Mouse (Mus musculus) liver, postnatal 0 days (tissue): Measurements from ENCODE around the gene Lrrc7. TPM values are rescaled to one million over a fixed set of nuclear protein-coding genes. Genes with fewer than 3 reads are reported as not detected.

Source experiments
- ATAC-seq: fragments of 200-750 bp; cut with Nextera tagmentation; 2 replicates; pipeline ENCODE4 v1.8.0; 2017; ENCODE audit warnings: mild to moderate bottlenecking, moderate library complexity
- DNase-seq: peaks from one replicate; pipeline ENCODE4 v3.0.0-alpha.2; 2016
- H3K27ac ChIP-seq: fragments of 300-500 bp; sonication (generic); 2 replicates; pipeline ENCODE4 v1.5.1; 2014; ENCODE audit warnings: antibody characterized with exemption, moderate library complexity, mild to moderate bottlenecking, low read depth
- H3K27me3 ChIP-seq: fragments of 300-500 bp; sonication (generic); 2 replicates; pipeline ENCODE4 v1.6.1; 2014; ENCODE audit warnings: low read length, control low read depth, mixed read lengths; ENCODE audit not compliant: insufficient read depth
- H3K36me3 ChIP-seq: fragments of 300-500 bp; sonication (generic); replicated peaks from 2 replicates; pipeline ENCODE4 v1.6.1; 2014; ENCODE audit warnings: mild to moderate bottlenecking, control low read depth, low read length, moderate library complexity, mixed read lengths; ENCODE audit not compliant: insufficient read depth
- H3K4me1 ChIP-seq: fragments of 300-500 bp; sonication (generic); 2 replicates; pipeline ENCODE4 v1.6.1; 2014; ENCODE audit warnings: antibody characterized with exemption, mild to moderate bottlenecking, control low read depth; ENCODE audit not compliant: insufficient read depth
- H3K4me2 ChIP-seq: fragments of 300-500 bp; sonication (generic); 2 replicates; pipeline ENCODE4 v1.6.1; 2014; ENCODE audit warnings: low read depth, mild to moderate bottlenecking, low read length, moderate library complexity, mixed read lengths
- H3K4me3 ChIP-seq: fragments of 300-500 bp; sonication (generic); 2 replicates; pipeline ENCODE4 v1.5.1; 2014; ENCODE audit warnings: low read depth, low read length
- H3K9ac ChIP-seq: fragments of 300-500 bp; sonication (generic); replicated peaks from 2 replicates; pipeline ENCODE4 v1.6.1; 2014; ENCODE audit warnings: mild to moderate bottlenecking, moderate library complexity
- H3K9me3 ChIP-seq: fragments of 300-500 bp; sonication (generic); 2 replicates; pipeline ENCODE4 v1.6.1; 2016; ENCODE audit warnings: mild to moderate bottlenecking, control low read depth, low read length, mixed read lengths
- CTCF ChIP-seq: sonication (generic); IDR thresholded peaks from 2 replicates; pipeline ENCODE4 v1.5.1; 2016; ENCODE audit warnings: antibody characterized with exemption, low read depth
- EP300 ChIP-seq: IDR thresholded peaks from 2 replicates; pipeline ENCODE4 v1.6.1; 2016; ENCODE audit warnings: antibody characterized with exemption, low read depth, mild to moderate bottlenecking
- WGBS: fragments of 180-500 bp; shearing (Covaris S2); extraction: QIAGEN DNeasy Blood & Tissue Kit; methylation state at CpG from one replicate; pipeline ENCODE4 v1.1.7; 2014; ENCODE audit not compliant: insufficient replicate concordance; 5-methylcytosine and 5-hydroxymethylcytosine counted together
- polyA plus RNA-seq: library from polyadenylated mRNA; unstranded; fragments of >200 nt; fragmentation: Nextera tagmentation; extraction: Ambion mirVana; gene quantifications from 2 replicates; pipeline ENCODE4 v1.2.1, GENCODE M21; 2015

Gene Lrrc7
- polyA plus RNA-seq: 0.01 TPM in 1 of 2 replicates, not detected in the other

DNA sequence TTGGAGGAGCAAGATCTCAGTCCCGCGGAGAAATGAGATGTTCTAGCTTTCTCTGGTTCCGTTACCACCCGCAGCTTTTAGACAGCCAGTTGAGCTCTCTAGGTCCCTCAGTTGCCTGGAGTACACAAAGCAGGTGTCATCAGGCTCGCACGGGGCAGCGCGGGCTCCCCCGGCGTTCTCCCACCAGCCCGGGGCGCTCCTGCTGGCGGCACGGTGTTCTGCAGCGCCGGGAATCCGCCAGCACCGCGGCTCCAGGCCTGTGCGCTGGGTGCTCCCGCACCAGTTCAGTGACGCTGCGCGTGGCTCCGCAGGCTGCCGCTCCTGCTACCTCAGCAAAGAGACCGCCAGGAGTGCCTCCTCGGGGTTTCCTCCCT is at the start of gene Lrrc7:
Lrrc7 (minus strand) TSS at position 235 of the 374 bp plus-strand sequence.
- Histone ChIP-seq H3K4me2 (peak within 1 kb of the TSS; percentile 58), H3K4me3 (peak within 1 kb of the TSS; percentile 31; the same call in 1 of the 2 replicates), H3K9ac (no peak within 1 kb of the TSS), H3K4me1 (no peaks in the 10 kb centered on the region), H3K9me3 (no peaks in the 10 kb centered on the region), H3K27ac (no peak within 1 kb of the TSS), H3K36me3 (no peaks in the 10 kb centered on the region), H3K27me3 (peaks cover 32% of the 10 kb centered on the region)
- ATAC-seq (peak; percentile 41; the same call in 1 of the 2 replicates), DNase-seq (peak; percentile 19)
- WGBS: 1% methylated on average over 28 of the region's 28 CpGs
- no peak for TF ChIP-seq CTCF
- no peak for TF ChIP-seq EP300

DNA sequence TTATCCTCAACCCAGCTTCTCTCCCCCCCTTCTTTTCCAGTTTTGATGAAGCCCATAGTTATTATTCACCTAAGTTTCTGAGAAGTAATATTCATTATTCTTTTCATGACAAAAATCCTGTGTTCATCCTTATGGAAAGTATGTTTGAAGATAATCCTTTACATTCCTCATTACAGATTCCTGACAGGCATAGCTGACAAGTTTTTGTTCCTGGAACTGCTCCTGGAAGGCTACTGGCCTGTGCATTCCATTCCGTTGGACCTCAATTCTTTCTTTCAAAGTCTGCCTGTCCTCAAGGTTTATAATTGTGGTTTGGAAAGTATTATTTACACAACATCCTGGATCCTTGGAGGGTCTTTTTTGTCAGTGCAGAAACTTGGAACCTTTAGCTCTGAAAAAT is 45.0 kb upstream of the Lrrc7 start:
- Histone ChIP-seq H3K9ac (no peak overlapping the region), H3K36me3 (no peaks in the 10 kb centered on the region), H3K4me3 (no peak overlapping the region), H3K27ac (no peak overlapping the region), H3K9me3 (no peaks in the 10 kb centered on the region), H3K27me3 (no peaks in the 10 kb centered on the region), H3K4me1 (no peaks in the 10 kb centered on the region), H3K4me2 (no peak overlapping the region)
- WGBS: 58% methylated on average over 1 of the region's 1 CpGs
- ATAC-seq (no peak), DNase-seq (no peak)
- no peak for TF ChIP-seq EP300
- no peak for TF ChIP-seq CTCF

DNA sequence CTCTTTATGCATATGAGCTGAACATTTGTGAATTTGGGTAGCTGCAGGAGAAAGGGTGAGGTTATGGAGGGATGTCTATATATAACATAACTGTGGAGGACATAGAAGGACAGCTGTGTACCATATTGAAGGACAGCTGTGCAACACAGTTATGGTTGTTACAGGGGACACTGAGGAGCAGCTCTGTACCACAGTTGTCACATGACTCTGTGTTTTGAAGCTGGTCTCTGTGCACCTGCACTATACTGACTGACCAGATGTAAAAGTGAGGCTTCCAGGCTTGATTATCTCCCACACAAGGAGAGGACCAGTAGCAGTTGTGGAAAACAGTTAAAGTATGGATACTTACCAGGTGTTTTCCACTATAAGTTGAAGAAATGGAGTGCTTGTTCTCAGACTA is 43.3 kb upstream of the Lrrc7 start:
- H3K27me3 ChIP-seq: no peaks in the 10 kb centered on the region
- H3K9ac ChIP-seq: no peak overlapping the region
- no peaks in the 10 kb centered on the region for H3K36me3 ChIP-seq
- H3K4me2 ChIP-seq: no peak overlapping the region
- no peaks in the 10 kb centered on the region for H3K4me1 ChIP-seq
- H3K27ac ChIP-seq: no peak overlapping the region
- no peaks in the 10 kb centered on the region for H3K9me3 ChIP-seq
- ATAC-seq (no peak), DNase-seq (no peak)
- H3K4me3 ChIP-seq: no peak overlapping the region
- no peak for TF ChIP-seq CTCF
- no peak for TF ChIP-seq EP300

DNA sequence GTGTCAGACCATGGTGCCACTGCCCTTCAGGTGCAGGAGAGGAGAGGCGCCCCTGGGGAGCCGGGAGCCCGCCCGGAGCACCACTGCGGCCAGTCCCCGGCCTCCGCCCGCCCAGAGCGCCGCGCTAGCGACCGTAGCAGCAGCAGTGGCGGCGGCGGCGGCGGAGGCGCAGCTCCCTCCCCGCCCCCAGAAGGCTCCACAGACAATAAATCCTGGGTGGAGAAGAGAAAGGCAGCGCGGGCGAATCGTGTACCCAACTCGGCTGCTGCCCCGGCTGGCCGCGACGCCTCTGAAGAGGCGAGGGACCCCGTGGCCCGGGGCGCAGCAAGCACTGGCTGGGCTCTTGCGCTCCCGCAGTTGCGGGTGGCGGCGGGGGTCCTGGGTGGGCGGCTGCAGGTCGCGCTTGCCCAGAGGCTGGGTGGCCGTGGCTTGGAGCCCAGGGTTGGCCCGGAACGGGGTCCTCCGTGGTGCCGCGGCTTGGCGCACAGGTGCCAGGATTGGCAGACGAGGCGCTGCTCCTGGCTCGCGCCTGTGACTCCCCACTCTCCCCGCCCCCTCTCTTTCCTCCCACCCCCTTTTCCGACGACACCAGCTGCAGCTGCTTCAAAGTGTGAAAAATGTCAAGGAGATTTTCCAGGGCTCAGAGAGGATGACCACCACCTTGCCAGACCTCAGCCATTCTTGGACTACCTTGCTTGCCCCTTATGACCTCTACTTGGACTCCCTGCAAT is 600 bp downstream of the Lrrc7 start:
- H3K4me1 ChIP-seq: no peaks in the 10 kb centered on the region
- ATAC-seq (0 out of 2 replicates have a peak, but pooled peaks have one; percentile 23), DNase-seq (no peak)
- H3K9ac ChIP-seq: no peak overlapping the region
- H3K4me2 ChIP-seq: peak overlapping the region; percentile 58
- TF ChIP-seq CTCF: no peak
- peaks cover 32% of the 10 kb centered on the region for H3K27me3 ChIP-seq
- H3K9me3 ChIP-seq: no peaks in the 10 kb centered on the region
- WGBS: 1% methylated on average over 38 of the region's 55 CpGs
- peak overlapping the region; percentile 31; the same call in 1 of the 2 replicates for H3K4me3 ChIP-seq
- H3K36me3 ChIP-seq: no peaks in the 10 kb centered on the region
- no peak overlapping the region for H3K27ac ChIP-seq

DNA sequence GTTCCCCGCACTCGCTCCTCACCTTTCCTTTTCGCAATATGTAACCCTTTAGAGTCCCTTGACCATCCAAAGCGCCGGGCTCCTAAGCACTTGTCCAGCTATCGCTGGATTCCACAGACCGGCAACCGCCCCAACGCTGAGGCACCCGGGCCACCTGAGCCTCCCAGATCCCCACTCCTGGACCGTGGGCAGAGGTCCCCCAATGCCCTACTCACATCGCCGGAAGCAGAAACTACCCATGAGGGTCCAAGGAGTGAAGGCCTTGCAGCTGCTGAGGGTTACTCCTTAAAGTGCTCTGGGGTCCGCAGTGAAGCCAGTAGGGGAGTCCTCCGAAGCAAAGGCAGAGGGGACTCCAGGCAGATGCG is 1.1 kb downstream of the Lrrc7 start:
- H3K4me1 ChIP-seq: no peaks in the 10 kb centered on the region
- no peaks in the 10 kb centered on the region for H3K9me3 ChIP-seq
- peaks cover 32% of the 10 kb centered on the region for H3K27me3 ChIP-seq
- no peaks in the 10 kb centered on the region for H3K36me3 ChIP-seq
- no peak for ATAC-seq
- no peak for TF ChIP-seq CTCF
- TF ChIP-seq EP300: no peak
- no peak for DNase-seq
- no peak overlapping the region for H3K9ac ChIP-seq
- H3K4me3 ChIP-seq: peak overlapping the region; percentile 31; the same call in 1 of the 2 replicates
- H3K4me2 ChIP-seq: peak overlapping the region; percentile 58
- H3K27ac ChIP-seq: no peak overlapping the region
- 2% methylated on average over 15 of the region's 16 CpGs for WGBS

DNA sequence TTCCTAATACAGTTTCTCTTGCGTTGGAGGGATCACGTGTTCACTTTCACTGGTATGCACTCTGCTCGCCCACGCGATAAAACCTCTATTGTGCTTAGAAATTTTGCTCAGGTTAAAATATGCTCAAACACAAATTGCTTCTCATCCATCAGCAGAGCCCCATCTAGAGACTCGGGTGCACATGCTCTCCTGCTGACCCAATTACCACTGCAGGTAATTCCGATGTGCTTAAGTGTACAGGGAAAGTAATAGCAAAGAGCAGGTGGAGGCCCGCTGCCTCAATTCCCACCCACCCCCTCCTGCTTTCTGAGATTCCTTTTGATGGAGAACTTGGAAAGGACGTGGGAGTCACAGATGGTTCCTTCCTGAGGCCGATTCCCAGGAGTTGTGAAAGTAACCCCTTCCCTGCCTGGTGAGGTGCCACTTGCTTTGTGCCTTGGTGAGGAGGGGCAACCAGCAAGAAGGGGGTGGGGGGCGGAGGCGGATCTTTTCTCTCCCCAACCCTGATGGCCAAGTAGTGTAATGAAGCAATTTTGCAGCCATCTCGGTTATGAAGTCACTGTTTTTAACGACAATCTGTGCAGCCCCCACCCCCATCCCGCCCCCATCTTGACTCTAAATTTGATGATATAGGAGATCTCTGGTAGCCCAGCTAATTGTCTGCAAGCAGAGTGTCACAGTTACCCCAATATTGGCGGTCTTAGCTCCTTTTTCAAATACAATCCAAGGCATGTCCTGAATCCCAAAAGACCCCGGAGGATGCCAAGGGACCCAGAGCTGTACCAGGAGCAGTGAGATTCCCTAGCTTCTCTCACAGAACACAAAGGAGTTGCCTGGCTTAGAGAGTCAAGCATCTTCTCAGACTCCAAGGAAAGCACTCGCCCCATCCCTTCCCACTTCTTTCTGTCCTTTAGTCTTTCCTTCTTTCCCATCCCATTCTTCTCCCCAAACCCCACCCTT is 2.0 kb downstream of the Lrrc7 start:
- Histone ChIP-seq H3K27ac (no peak overlapping the region), H3K4me2 (no peak overlapping the region), H3K9me3 (no peaks in the 10 kb centered on the region), H3K36me3 (no peaks in the 10 kb centered on the region), H3K4me3 (no peak overlapping the region), H3K9ac (no peak overlapping the region), H3K27me3 (peaks cover 32% of the 10 kb centered on the region), H3K4me1 (no peaks in the 10 kb centered on the region)
- no peak for TF ChIP-seq CTCF
- no peak for TF ChIP-seq EP300
- ATAC-seq (no peak), DNase-seq (no peak)
- 6% methylated on average over 18 of the region's 18 CpGs for WGBS
